17 mouse cellular contexts compared by ENCODE assay signal in the genomic region with DNA sequence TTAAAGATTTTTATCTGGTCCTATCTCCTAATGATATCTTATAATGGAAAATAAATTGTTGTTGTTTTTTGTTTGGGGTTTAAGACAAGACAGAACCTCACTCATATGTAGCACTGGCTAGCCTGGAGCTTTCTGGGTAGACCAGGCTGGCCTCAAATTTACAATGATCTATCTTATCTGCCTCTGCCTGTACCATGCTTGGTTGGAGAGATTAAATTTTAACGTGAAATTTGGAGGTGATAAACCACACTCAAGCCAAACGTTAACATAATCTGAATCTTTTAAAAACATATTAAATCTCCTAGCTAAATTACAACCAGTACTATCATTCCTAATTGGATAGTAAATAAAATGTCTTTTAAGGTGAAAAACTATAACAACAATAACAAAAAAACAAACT.
A peak's percentile ranks its signal among the peaks of the same experiment; 100 is the strongest.
DNase-seq lines count a peak whose midpoint lies in the region; TF ChIP-seq lines count a peak whose summit lies in the region.
"Had no signal": no experiment of that assay in that cellular context is flagged by ENCODE, and none has a peak within 500 bp of the region (broad histone marks: within the 10 kb centered on the region; RNA-seq: fewer than 3 reads in every experiment).

No protein-coding gene starts in this region.

- no peaks in the 10 kb centered on the region for H3K27me3 ChIP-seq in MEL (ENCODE audit: control insufficient read depth in 1 of 2, insufficient read depth in 2 of 2, low read length in 2 of 2)
- H3K27me3 ChIP-seq: CH12.LX, Patski had no signal

- TF ChIP-seq POLR2A in MEL (IDR thresholded peaks at IDR 0.05; ENCODE audit: control insufficient read depth in 1 of 2, insufficient read depth in 1 of 2, low read depth in 1 of 2, low read length in 2 of 2, poor library complexity in 1 of 2) = no peak

- TF ChIP-seq CTCF in MEL (IDR thresholded peaks at IDR 0.05 in 2 of 3, conservative IDR thresholded peaks at IDR 0.05 in 1 of 3; ENCODE audit: control insufficient read depth in 1 of 3, insufficient read depth in 1 of 3, low read depth in 2 of 3, low read length in 3 of 3, poor library complexity in 1 of 3, severe bottlenecking in 1 of 3) = no peak

- TF ChIP-seq EP300 in MEL (IDR thresholded peaks at IDR 0.05; ENCODE audit: low read depth in 1 of 2, low read length in 2 of 2) = peak; percentile 81 to 89

- H3K36me3 ChIP-seq in MEL (ENCODE audit: control insufficient read depth in 1 of 2, insufficient read depth in 2 of 2, low read length in 2 of 2) = peaks cover 0 to 37% of the 10 kb centered on the region in 2 experiments; a peak in 2 of 4 replicates

- H3K9ac ChIP-seq in MEL (ENCODE audit: control insufficient read depth, low read depth, low read length, poor library complexity, severe bottlenecking) = no peak overlapping the region

- no peaks in the 10 kb centered on the region for H3K9me3 ChIP-seq in MEL (replicated peaks; ENCODE audit: insufficient read depth, low read length)
- H3K9me3 ChIP-seq: G1E had no signal

- peaks cover 16 to 33% of the 10 kb centered on the region in 2 experiments for H3K4me1 ChIP-seq in MEL (ENCODE audit: control insufficient read depth in 1 of 2, insufficient read depth in 2 of 2, low read length in 2 of 2)

- TF ChIP-seq RAD21 in MEL (IDR thresholded peaks at IDR 0.05; ENCODE audit: low read depth, low read length) = no peak

- peak overlapping the region; percentile 82 for H3K27ac ChIP-seq in MEL (ENCODE audit: control insufficient read depth, low read depth, low read length)

- peak; percentile 17 for DNase-seq in MEL (ENCODE audit: low read depth, low spot score)
- no peak for DNase-seq in frontal cortex, postnatal 10 days (ENCODE audit: low spot score in 2 of 2)
- DNase-seq: adrenal gland, adult 2 months; adrenal gland, adult 8-10 months; adrenal gland, postnatal 10 days; adrenal gland, postnatal 14 days; adrenal gland, postnatal 25 days; adrenal gland, postnatal 36 days; B cell, adult 2 months; cerebellum, adult 11 months; cerebellum, adult 11-12 months; cerebellum, adult 18-20 months; cerebellum, adult 2 months; cerebellum, adult 8-10 months had no signal

- no peak overlapping the region for H3K4me3 ChIP-seq in MEL (ENCODE audit: control insufficient read depth in 1 of 2, insufficient read depth in 1 of 2, low read depth in 2 of 2, low read length in 2 of 2)

- H3K79me2 ChIP-seq in MEL (ENCODE audit: control insufficient read depth, insufficient read depth, low read length, poor library complexity) = peaks cover 2% of the 10 kb centered on the region; the same call in 1 of the 2 replicates

TF ChIP-seq in MEL, 35 proteins besides CTCF, POLR2A, EP300 and RAD21:
- TF ChIP-seq MYB (IDR thresholded peaks at IDR 0.05; ENCODE audit: low read depth, low read length) (peak; percentile 37; the same call in 1 of the 2 replicates), RCOR1 (IDR thresholded peaks at IDR 0.05; ENCODE audit: low read depth, low read length) (peak; percentile 84), GATA1 (IDR thresholded peaks at IDR 0.05; ENCODE audit: low read depth, low read length) (peak; percentile 89), NRF1 (IDR thresholded peaks at IDR 0.05; ENCODE audit: insufficient read depth, low read depth, low read length, poor library complexity, severe bottlenecking) (no peak), MAX (IDR thresholded peaks at IDR 0.05; ENCODE audit: low read length) (no peak), MXI1 (IDR thresholded peaks at IDR 0.05; ENCODE audit: low read depth, low read length) (no peak), ZC3H11A (IDR thresholded peaks at IDR 0.05; ENCODE audit: low read depth, low read length) (0 out of 2 replicates have a peak, but pooled peaks have one; percentile 4), ZKSCAN1 (IDR thresholded peaks at IDR 0.05; ENCODE audit: low read depth, low read length) (no peak), POLR2AphosphoS2 (IDR thresholded peaks at IDR 0.05; ENCODE audit: low read length) (no peak), NELFE (IDR thresholded peaks at IDR 0.05; ENCODE audit: low read depth, low read length) (no peak), TAL1 (IDR thresholded peaks at IDR 0.05; ENCODE audit: low read length) (peak; percentile 24; the same call in 1 of the 2 replicates), TCF12 (IDR thresholded peaks at IDR 0.05; ENCODE audit: low read depth, low read length) (peak; percentile 88), USF1 (IDR thresholded peaks at IDR 0.05; ENCODE audit: low read depth, low read length) (no peak), SIN3A (IDR thresholded peaks at IDR 0.05; ENCODE audit: low read length) (0 out of 2 replicates have a peak, but pooled peaks have one; percentile 32), ZNF384 (IDR thresholded peaks at IDR 0.05; ENCODE audit: low read depth, low read length) (0 out of 2 replicates have a peak, but pooled peaks have one; percentile 7), POLR2AphosphoS5 (IDR thresholded peaks at IDR 0.05; ENCODE audit: borderline replicate concordance, low read depth, low read length) (no peak), BHLHE40 (IDR thresholded peaks at IDR 0.05; ENCODE audit: borderline replicate concordance, low read depth, low read length) (no peak; the same call in 1 of the 2 replicates), ETS1 (IDR thresholded peaks at IDR 0.05; ENCODE audit: low read depth, low read length) (peak; percentile 51), SMC3 (IDR thresholded peaks at IDR 0.05; ENCODE audit: low read depth, low read length) (no peak), ELF1 (IDR thresholded peaks at IDR 0.05; ENCODE audit: low read depth, low read length) (no peak)
